Mouse (Mus musculus): ENCODE measurements around the gene Coil.

DNA sequence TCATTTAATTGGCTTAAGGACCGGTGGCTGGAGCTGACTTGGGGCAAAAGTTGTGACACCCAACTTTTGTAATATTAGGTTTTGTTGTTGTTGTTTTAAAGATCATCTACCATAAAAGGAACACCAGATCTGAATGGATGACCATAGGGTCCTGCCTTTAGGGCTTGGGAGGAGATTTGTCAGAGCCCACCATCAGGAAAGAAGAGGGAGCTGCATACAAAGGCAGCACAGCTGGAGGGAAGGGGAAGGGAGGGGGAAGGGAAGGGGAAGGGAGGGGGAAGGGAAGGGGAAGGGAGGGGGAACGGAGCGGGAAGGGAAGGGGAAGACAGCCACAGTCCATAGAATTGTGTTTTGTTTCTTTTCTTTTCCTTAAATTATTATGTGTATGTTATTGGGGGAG, 28.4 kb downstream of the Coil start:
- TF ChIP-seq CTCF (IDR thresholded peaks at IDR 0.05; ENCODE audit: low read depth) = no peak
- TF ChIP-seq EP300 (IDR thresholded peaks at IDR 0.05; ENCODE audit: low read depth) = no peak
